Mouse (Mus musculus) monocyte, adult 2 months (primary cell): ENCODE data around the gene Zmat3.

Experiments
- DNase-seq, 2 experiments: peaks; one replicate each; pipeline ENCODE4 v3.0.0; 2022; ENCODE audit warnings: low spot score in 2 of 2, low read depth in 1 of 2

The Zmat3 gene

DNA sequence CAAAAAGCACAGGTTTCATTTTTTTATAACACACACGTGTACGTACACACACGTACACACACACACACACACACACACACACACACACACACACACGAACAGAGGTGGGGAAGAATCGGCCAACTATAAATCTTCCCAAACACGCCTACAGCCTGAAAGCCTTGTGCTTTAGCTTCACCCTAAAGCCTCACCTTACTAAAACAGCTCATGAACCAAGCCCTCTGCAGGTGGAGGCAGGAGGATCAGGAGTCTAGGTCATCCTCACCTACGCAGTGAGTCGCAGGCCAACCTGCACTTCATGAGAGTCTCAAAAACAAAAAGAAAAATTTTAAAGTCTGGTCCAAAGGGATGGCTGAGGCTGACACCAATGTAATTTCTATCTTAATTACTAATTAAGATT is 6.7 kb upstream of the Zmat3 start:
- DNase-seq, result no peak

DNA sequence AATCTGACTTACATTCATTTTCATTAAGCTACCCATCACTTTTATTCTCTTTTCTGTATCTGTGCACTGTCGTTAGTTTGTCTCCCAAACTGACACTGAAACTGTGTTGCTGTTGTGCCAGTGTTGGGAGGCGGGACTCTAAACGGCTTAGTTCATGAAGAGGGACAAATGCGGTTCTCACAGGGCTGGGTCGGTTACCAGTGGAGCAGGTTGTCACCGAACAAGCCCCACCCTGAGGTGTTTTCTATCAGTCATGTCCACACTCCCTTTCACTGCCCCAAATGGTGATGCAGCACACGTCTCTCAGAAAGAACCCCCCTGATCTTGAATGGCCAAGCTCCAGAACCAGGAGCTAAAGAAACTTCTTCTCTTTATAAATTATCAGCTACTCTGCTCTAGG is 6.1 kb upstream of the Zmat3 start:
- DNase-seq, result no peak

DNA sequence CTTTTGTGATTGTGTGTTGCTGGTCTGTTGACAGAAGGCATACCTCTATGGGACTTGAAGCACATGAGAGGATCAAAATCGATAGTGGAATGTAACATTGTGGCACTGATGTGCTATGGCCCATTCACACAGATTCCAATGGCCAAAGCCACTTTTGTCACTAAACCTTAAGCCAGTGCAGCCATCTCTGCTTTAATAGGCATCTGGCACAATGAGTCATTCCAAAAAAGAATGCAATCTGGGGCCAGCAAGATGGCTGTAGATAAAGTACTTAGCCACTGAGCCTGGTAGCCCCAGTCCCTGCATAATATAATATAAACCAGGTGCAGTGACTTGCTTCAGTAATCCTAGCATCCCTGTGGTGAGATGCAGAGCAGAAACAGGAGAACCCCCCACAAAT is 1.7 kb upstream of the Zmat3 start:
- DNase-seq, result no peak

DNA sequence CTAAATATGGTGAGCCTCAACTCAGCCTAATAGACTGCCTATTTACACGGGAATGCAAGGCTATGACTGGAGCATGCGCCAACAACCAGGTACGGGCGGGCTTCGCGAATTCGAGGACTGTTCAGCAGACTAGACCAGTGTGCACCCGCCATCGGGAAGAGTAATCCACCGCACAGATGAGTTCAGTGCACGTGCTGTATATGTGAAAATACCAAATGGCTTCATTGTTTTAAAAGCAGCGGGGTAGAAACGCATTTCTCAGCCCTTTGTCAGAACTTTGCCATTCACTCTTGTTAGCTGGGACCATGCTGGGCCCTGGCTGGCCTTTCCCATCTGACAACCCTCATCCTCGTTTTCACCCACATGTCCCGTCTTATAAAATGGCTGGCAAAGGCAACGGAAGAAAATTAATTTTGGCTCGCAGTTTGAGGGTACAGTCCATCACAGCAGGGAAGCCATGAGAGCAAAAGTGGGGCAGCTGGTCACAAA is 476 bp upstream of the Zmat3 start:
- no peak for DNase-seq

DNA sequence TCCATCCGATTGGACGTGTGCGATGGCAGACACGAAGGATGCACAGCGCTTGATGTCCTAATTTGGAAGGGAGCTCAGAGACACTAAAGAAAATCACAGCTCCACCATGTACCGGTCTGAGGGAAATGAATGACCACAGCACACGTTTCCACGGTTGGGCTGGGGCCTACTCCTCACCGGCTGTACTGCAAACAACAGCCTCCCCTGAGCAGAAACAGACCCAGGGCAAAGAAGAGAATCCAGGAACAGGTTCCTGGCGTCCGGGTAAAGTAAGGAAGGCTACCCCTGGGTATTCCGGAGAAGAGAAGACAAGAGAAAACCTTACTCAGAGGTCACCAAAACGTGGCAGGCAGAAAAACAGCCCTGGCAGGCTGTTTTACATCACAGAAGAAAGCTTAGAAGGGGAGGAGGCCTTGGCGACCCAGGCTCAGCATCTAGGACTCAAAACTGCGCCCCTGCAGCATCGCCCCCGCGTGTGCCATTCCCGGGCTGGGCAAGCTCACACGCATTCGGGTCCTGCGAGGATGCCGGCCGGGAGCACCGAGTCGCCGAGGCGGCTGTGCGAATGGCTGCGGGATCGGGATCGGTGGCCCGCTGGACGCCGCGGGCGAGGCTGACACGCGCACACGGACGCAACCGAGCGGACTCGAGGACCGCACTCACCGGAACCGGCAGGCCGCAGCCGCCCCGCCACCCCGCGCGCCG is 821 bp downstream of the Zmat3 start:
- DNase-seq, result no peak

DNA sequence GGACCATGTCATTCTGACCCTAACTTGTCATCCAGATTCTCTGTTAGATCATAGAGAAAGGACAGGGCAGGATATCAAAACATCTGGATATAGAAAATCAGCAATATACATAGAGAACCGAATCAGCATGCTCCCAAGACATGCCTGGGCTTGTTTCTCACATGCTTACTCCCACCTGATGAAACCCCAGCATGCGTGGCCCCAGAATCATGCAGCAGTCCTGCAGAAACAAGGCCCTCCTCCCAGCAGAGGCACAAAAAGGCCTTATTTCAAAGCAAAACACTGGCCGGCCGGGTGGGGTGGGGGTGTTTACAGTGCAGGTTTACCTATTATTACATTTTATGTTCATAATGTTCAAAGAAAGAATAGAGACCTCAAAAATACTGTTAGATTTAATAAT is 1.6 kb downstream of the Zmat3 start:
- DNase-seq, result no peak

DNA sequence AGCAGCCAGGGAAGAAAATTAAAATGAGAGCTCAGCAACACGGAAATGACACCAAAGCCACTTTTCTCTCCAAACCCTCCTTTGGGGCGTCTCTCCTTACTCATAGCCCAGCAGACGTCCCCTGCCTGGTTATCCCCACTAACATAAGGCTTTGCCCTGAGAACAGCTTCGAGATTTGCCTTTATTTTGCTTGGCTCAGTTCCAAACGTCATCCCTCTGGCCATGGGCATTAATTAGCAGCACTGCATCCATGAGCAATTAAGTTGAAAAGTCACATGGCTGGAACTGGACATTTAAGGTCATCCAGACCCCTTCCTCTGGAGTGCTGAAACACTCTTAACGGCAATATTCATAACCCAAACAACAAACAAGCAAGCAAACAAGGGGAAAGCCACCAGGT is 4.6 kb downstream of the Zmat3 start:
- no peak for DNase-seq

DNA sequence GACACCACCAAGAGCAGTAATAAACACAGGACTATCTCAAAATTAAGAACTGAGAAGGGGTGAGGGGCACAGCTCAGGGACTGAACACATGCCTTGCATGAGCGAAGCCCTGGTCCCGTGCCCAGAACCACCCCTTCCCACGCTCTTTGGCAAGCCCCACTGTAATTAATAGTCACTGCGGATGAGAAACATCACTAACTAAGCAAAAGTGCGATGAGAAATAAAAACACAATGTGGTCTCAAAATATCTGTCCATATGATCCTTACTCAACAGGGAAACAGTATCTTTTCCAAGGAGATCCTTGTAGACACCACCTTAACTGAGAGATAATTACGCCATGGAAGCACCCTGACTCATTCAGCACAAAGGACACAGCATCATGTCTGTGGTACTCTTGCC is 17.9 kb downstream of the Zmat3 start:
- no peak for DNase-seq

DNA sequence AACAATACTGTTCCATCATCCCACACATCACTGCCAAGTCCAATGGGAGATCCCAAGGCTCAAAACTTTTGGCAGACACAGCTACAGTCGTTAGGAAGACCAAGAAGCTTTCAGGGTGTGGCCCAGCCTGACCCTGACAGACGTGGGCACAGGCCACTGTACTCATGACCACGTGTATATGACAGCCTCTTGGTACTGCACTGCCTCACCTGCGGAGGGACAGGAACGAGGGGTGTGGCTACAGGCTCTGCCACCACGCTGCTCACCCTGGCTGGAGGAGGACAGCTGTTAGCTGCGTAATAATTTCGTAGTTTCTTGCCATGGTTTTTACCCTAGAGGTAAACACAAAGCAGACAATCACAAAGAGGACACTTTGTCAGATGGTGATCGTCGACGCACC is 20.6 kb downstream of the Zmat3 start:
- no peak for DNase-seq

DNA sequence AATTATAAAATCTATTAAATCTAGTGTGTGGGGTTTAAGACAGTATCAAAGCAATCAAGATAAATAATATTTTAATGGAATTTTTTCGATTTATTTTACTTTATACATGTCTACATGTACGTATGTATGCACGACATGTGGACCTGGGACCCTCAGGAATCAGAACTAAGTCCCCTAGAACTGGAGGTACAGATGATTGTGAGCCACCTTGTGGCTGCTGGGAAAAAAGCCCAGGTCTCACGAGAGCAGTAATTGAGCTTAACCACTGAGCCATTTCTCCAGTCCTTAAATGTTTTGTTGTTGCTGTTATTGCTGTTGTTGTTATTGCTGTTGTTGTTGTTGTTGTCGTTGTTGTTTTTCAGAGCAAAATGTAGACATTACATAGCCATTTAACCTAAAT is 21.0 kb downstream of the Zmat3 start:
- DNase-seq, result no peak

DNA sequence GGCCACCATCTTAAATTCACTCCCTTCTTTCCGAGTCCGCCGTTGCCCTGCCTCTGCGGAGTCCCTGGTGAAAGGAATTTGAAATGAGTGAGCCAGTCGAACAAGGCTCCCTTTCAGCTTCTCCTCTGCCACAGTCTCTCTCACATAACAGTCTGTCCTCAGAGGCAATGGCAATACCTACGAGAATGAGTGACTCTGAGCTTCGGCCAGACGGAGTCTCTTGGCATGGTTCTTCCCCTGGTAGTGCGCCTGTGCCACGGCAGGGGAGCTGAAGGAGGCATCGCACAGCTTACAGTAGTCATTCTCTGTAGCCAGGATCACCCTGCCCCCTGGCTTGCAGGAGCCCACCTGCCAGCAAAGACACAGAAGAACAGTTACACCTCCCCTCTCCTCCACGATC is 22.4 kb downstream of the Zmat3 start:
- no peak for DNase-seq

DNA sequence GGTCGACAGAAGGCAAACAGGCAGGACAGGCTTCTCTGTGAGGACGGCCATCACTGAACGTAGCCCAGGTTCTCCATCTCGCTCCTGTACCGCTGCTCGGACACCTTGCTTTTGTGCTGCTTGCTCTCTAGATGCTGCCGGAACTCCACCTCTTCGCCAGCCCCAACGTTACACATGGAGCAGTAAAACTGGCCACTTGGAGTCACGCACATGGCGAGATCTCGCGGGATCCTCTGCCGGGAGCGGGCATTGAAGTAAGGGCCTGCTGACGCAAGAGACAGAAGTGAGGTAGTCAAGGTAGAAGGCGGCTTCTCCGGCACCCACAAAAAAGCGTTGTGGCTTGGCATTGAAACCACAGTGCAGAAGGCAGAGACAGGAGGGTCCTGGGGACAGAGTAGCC is 24.4 kb downstream of the Zmat3 start:
- no peak for DNase-seq

DNA sequence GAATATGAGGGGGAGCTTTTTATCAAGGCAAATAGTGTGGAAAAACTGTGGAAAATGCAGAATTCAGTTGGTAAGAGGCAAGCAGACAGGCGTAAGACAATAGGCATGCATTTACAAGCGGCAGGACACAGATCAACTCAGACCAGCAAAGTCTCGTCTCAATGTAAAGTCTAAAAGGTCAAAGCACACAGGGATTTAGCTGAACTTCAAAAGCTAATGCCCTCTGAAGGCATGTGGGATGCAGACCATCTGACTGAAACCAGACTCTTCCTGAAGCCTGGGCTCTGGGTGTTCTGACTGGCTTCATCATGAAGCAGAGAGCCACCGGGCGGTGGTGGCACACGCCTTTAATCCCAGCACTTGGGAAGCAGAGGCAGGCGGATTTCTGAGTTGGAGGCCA is 27.6 kb downstream of the Zmat3 start:
- no peak for DNase-seq

DNA sequence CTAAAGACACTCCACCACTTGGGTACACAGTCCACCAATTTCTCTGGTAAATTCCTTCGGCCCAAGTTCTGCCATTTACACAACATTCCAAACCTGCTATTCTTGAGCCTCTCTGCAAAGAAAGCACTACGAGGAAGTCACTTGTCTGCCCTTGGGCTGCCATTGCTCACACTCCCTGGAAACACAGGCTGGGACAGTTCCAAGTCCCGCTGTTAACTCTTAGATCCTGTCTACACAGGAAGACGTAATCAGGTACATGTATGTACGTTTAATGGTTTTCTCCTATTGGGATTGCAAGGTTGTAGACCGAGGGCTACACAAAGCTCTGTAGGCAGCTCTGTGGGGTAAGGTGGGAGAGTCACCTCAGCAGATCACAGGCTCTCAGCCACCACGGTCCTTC is 28.0 kb downstream of the Zmat3 start:
- no peak for DNase-seq

DNA sequence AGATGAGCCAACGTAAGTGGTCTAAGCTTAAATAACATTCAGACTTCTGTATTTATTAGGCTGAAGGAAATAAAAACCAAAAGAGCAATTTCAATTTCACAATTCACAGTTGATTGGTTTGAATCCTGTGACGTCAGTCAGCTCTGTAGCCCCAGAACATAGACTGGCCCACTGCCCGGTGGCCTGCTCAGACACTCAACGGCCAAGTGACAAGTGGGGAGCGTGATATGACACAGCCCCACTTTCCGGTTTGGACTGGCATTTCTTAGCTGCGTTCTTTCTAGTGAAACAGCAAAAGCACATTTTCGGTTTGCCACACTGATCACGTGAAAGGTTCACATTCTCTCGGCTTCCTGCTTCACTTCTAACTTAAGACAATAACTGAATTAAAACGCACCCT is 30.9 kb downstream of the Zmat3 start:
- no peak for DNase-seq

DNA sequence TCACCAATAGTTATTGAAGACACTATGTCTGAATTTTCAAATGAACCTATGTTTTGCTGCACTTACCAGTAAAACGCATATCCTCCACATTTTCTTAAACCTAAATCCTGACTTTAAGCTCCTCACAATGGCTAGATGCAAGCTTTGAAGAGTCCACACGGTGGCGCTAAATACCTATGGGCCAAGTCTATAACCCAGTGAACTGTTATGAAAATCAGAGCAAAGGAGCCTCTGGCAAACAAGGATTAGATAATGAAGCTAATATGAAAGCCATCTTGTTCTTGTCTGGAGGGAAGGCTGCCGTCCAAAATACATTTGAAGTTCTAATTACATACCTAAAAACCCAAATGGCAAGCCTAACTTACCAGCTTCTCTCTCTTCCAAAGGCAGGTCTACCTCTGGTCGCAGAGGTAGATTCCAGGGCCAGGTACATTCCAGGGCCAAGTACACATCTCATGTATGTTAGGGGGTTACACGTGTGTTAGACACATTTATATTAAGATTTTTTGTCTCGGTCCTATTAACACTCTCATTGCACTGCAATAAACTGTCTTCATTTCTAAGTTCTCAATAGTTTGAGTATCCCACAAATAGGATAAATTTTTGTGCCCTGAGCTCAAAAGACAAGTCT is 32.2 kb downstream of the Zmat3 start:
- DNase-seq, result peak in 1 of 2 experiments; percentile 14

DNA sequence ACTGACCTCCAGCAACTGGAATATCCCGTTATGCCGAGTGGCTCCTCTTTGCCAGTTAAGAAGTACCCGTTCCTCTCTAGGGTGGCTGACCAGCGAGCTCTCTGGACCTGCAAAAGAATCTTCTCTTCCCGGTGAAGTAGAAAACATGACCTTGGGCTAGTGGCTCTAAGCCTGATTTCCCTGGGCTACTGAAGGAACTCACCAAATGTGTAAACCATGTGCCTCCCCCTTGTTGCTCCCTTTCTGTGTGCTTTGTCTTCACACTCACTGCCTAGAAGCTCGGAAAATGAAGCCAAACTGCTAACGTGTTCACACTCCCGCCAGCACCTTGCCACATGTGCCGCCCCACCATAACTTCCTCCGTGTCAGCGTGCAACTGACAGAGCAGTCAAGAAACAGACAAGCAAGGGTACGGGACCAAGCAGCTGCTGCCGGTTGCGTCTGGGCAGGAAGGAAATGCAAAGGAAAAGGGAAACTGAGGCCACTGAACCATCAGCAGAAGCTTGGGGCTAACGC is 47.9 kb downstream of the Zmat3 start:
- no peak for DNase-seq

DNA sequence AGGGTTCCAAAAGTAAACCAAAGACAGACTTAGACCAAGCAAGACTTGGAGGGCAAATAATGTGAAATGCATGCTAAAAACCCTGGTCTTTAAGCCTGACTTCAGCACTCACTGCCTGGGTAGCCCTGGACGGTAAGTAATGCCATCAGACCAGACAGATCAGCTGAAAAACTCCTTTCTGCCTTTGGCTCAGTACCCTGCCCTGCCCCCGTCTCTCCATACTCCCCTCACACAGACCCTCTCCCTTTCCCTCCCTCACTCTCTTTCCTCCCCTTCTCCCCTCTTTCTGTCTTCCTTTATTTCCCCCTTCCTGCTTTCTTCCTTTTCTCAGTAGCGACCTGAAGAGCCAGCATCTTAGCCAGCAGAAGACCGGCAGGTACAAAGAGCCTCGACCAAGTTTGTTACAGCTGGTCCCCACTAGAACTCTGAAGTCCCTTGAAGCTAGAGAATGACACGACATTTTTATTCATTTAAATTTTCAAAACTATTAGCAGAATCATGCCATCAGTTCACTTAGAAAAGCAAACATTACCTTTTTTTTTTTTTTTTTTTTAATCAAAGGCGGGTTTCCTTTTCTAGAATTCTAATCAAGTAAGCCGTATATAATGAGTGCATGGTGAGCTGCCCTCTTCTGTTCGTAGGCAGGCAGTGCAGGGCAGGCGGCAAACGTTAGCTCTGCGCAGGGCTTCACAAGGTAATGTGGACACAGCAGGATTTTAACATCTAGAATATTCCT is 48.5 kb downstream of the Zmat3 start:
- DNase-seq, result no peak

DNA sequence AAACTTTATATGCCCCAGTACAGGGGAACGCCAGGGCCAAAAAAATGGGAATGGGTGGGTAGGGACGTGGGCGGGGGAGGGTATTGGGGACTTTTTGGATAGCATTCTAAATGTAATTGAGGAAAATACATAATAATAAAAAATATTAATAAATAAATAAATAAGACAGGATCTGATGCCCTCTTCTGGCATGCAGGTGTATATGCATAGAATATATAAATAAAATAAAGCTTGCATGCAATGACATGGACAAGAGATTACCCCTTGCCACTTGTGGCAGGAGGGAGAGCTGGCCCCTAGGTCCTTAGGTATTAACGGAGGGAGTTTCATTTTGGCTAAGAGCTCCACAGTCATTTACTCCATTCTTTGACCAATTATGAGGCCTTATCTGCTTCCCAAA is 51.1 kb downstream of the Zmat3 start:
- DNase-seq, result no peak

DNA sequence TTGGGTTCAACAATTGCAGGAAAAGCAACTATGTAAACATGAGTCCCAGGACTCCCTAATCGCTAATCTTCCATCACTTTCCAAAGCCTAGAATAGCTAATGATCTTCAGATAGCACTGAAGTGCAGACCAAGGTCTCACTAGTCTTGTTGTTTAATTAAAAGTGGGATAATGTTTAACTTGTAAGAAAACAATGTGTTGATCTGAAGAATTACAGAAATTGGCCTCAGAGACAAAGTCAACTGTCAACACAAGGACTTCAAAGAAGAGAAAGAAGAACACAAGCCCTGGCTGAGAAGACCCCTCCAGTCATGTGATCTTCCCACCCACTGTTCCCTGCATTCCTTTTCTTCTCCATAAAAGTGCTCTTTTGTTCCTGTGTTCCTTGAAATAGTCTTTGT is 61.6 kb downstream of the Zmat3 start:
- no peak for DNase-seq

DNA sequence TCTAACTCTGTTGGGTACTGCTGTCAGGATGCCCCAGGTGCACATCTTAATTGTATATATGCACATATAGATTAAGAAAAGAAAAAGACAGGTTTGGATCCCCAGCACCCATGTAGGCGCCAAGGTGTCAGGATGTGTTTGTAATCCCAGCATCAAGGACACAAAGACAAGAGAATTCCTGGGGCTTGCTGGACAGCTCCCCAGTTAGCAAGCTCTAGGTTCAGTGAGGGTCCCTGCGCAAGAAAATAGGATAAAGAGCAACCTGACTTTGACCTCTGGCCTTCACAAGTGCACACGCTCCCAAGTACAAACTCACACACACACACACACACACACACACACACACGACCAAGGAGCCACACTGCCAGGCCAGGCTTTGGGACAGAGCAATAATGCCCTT is 73.8 kb downstream of the Zmat3 start:
- DNase-seq, result no peak
